Mouse (Mus musculus) liver, embryonic 11.5 days (tissue): ENCODE results near the gene Ahcy. TPM values are rescaled to one million over a fixed set of nuclear protein-coding genes. Genes with fewer than 3 reads are reported as not detected.
"Not testable (repeated sequence)": the region's sequence is repeated elsewhere in the genome, so short reads cannot be mapped to it uniquely, and the experiment has no call there.

Source experiments
- ATAC-seq: fragments of 200-750 bp; cut with Nextera tagmentation; replicated peaks from 2 replicates; pipeline ENCODE4 v1.8.0; 2017; ENCODE audit warnings: moderate number of reproducible peaks, mild to moderate bottlenecking, moderate TSS enrichment, moderate library complexity; ENCODE audit not compliant: low FRiP score
- DNase-seq: peaks from one replicate; pipeline ENCODE4 v3.0.0-alpha.2; 2017; ENCODE audit warnings: low spot score
- H3K27ac ChIP-seq: fragments of 300-500 bp; sonication (generic); 2 replicates; pipeline ENCODE4 v1.5.1; 2014; ENCODE audit warnings: mild to moderate bottlenecking, low read depth, low read length, control low read depth
- H3K27me3 ChIP-seq: fragments of 300-500 bp; sonication (generic); replicated peaks from 2 replicates; pipeline ENCODE4 v1.6.1; 2014; ENCODE audit warnings: low read length, mixed read lengths; ENCODE audit not compliant: control insufficient read depth, insufficient read depth
- H3K36me3 ChIP-seq: fragments of 300-500 bp; sonication (generic); 2 replicates; pipeline ENCODE4 v1.6.1; 2014; ENCODE audit warnings: mild to moderate bottlenecking, low read length, moderate library complexity, mixed read lengths; ENCODE audit not compliant: control insufficient read depth, insufficient read depth
- H3K4me1 ChIP-seq: fragments of 300-500 bp; sonication (generic); replicated peaks from 2 replicates; pipeline ENCODE4 v1.6.1; 2014; ENCODE audit warnings: low read length, mixed read lengths; ENCODE audit not compliant: control insufficient read depth, insufficient read depth
- H3K4me2 ChIP-seq: fragments of 300-500 bp; sonication (generic); 2 replicates; pipeline ENCODE4 v1.6.1; 2014; ENCODE audit warnings: mild to moderate bottlenecking, control low read depth, moderate library complexity
- H3K4me3 ChIP-seq: fragments of 300-500 bp; sonication (generic); 2 replicates; pipeline ENCODE4 v1.5.1; 2014; ENCODE audit warnings: low read depth, low read length, control low read depth
- H3K9ac ChIP-seq: fragments of 300-500 bp; sonication (generic); 2 replicates; pipeline ENCODE4 v1.6.1; 2014; ENCODE audit warnings: low read depth, low read length, control low read depth
- H3K9me3 ChIP-seq: fragments of 300-500 bp; sonication (generic); 2 replicates; pipeline ENCODE4 v1.6.1; 2016; ENCODE audit warnings: low read length, inconsistent platforms, mixed read lengths; ENCODE audit not compliant: control insufficient read depth
- WGBS: fragments of 180-500 bp; shearing (Covaris S2); extraction: QIAGEN DNeasy Blood & Tissue Kit; methylation state at CpG from one replicate; pipeline ENCODE4 v1.1.7; 2014; 5-methylcytosine and 5-hydroxymethylcytosine counted together
- polyA plus RNA-seq: library from polyadenylated mRNA; unstranded; fragments of >200 nt; fragmentation: Nextera tagmentation; extraction: Ambion mirVana; gene quantifications from 2 replicates; pipeline ENCODE4 v1.2.1, GENCODE M21; 2014

Ahcy gene
- polyA plus RNA-seq, 1 experiment from 2014 or later: 107 TPM

GRCm38 (mm10) chr2:155047452-155048178, 26.7 kb downstream of the Ahcy start:
- no peak overlapping the region for H3K9ac ChIP-seq
- ATAC-seq: no peak
- no peak for DNase-seq

GRCm38 (mm10) chr2:155046803-155047202, 27.5 kb downstream of the Ahcy start:
- Histone ChIP-seq H3K4me1 (peaks cover 11% of the 10 kb centered on the region), H3K4me2 (no peak overlapping the region), H3K9me3 (no peaks in the 10 kb centered on the region), H3K27me3 (no peaks in the 10 kb centered on the region), H3K27ac (no peak overlapping the region), H3K36me3 (no peaks in the 10 kb centered on the region), H3K9ac (no peak overlapping the region), H3K4me3 (no peak overlapping the region)
- 78% methylated on average over 2 of the region's 2 CpGs for WGBS
- ATAC-seq (no peak), DNase-seq (no peak)

More at GRCm38 (mm10) chr2:155047452-155048178, 26.7 kb downstream of the Ahcy start:
- Histone ChIP-seq H3K9me3 (no peaks in the 10 kb centered on the region), H3K27ac (no peak overlapping the region), H3K27me3 (no peaks in the 10 kb centered on the region), H3K4me1 (peaks cover 18% of the 10 kb centered on the region), H3K4me3 (no peak overlapping the region), H3K4me2 (no peak overlapping the region), H3K36me3 (no peaks in the 10 kb centered on the region)
- 59% methylated on average over 7 of the region's 7 CpGs for WGBS

DNA sequence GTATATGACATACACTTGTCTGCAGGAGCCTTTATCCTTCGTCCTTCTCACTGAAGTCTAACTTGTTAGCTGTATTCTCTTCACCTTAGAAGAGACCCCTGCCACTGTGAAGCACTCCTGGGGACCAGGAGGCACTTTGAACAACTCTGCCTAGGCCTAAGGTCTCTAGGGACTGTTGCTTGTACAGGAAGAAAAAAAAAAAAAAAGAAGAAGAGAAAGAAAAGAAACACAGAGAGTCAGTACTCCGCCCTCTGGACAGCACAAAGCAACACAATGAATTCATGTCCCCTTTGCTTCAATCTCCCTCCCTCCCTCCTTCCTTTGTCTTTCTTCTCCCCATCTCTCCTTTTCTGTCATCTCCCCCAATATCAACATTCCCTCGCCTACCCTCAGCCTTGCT, 29.2 kb downstream of the Ahcy start:
- Histone ChIP-seq H3K27ac (no peak overlapping the region), H3K9me3 (no peaks in the 10 kb centered on the region), H3K4me1 (peaks cover 2% of the 10 kb centered on the region), H3K27me3 (no peaks in the 10 kb centered on the region), H3K36me3 (no peaks in the 10 kb centered on the region), H3K4me3 (no peak overlapping the region), H3K9ac (no peak overlapping the region), H3K4me2 (no peak overlapping the region)
- 75% methylated on average over 3 of the region's 3 CpGs for WGBS
- DNase-seq (no peak), ATAC-seq (no peak)

- H3K27me3 ChIP-seq: no peaks in the 10 kb centered on the region
- no peak overlapping the region for H3K9ac ChIP-seq
- H3K9me3 ChIP-seq: no peaks in the 10 kb centered on the region
- WGBS: 62% methylated on average over 3 of the region's 3 CpGs
- no peak overlapping the region for H3K27ac ChIP-seq
- H3K4me2 ChIP-seq: no peak overlapping the region
- no peak for DNase-seq
- ATAC-seq: no peak
- no peaks in the 10 kb centered on the region for H3K4me1 ChIP-seq
- H3K36me3 ChIP-seq: no peaks in the 10 kb centered on the region
- no peak overlapping the region for H3K4me3 ChIP-seq
These were observed 29.8 kb downstream of the Ahcy start for GRCm38 (mm10) chr2:155044542-155044941.

DNA sequence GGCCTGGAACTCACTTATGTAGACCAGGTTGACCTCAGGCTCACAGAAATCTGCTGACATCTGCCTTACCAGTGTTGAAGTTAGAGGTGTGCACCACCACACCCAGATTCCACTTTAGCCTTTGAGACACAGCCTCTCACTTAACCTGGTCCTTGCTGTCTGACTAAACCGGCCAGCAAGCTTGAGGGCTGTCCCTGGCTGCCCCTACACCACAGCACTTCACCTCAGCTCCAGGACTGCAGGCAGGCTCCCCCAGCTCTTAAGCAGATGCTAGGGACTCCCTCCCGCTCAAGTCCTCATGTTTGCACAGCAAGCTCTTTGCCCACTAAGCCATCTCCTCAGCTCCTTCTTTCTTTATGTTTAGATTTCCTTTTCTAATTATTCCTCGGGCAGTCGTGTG, 34.3 kb downstream of the Ahcy start:
- WGBS: 70% methylated on average over 4 of the region's 4 CpGs
- ATAC-seq: no peak

GRCm38 (mm10) chr2:155032938-155033710, 41.2 kb downstream of the Ahcy start:
- Histone ChIP-seq H3K9ac (no peak overlapping the region), H3K4me1 (0 out of 2 replicates have a peak, but pooled peaks cover 2% of the 10 kb centered on the region), H3K9me3 (no peaks in the 10 kb centered on the region), H3K4me2 (no peak overlapping the region; the same call in 1 of the 2 replicates), H3K4me3 (no peak overlapping the region), H3K27me3 (peaks cover 4% of the 10 kb centered on the region; the same call in 1 of the 2 replicates), H3K27ac (no peak overlapping the region), H3K36me3 (no peaks in the 10 kb centered on the region)
- 36% methylated on average over 19 of the region's 19 CpGs for WGBS
- ATAC-seq (no peak), DNase-seq (no peak)

More for the DNA sequence above, 34.3 kb downstream of the Ahcy start:
- no peaks in the 10 kb centered on the region for H3K27me3 ChIP-seq
- DNase-seq: no peak
- no peaks in the 10 kb centered on the region for H3K36me3 ChIP-seq
- H3K4me3 ChIP-seq: no peak overlapping the region
- H3K27ac ChIP-seq: no peak overlapping the region
- H3K4me1 ChIP-seq: no peaks in the 10 kb centered on the region
- H3K9ac ChIP-seq: no peak overlapping the region
- no peaks in the 10 kb centered on the region for H3K9me3 ChIP-seq
- H3K4me2 ChIP-seq: no peak overlapping the region

- H3K36me3 ChIP-seq: no peaks in the 10 kb centered on the region
- no peak overlapping the region for H3K4me3 ChIP-seq
- H3K27ac ChIP-seq: no peak overlapping the region
- ATAC-seq (no peak), DNase-seq (no peak)
- H3K27me3 ChIP-seq: peaks cover 4% of the 10 kb centered on the region; the same call in 1 of the 2 replicates
- no peak overlapping the region for H3K9ac ChIP-seq
- 0 out of 2 replicates have a peak, but pooled peaks cover 2% of the 10 kb centered on the region for H3K4me1 ChIP-seq
- no peaks in the 10 kb centered on the region for H3K9me3 ChIP-seq
- WGBS: 67% methylated on average over 7 of the region's 7 CpGs
- no peak overlapping the region for H3K4me2 ChIP-seq
These were observed 43.5 kb downstream of the Ahcy start for GRCm38 (mm10) chr2:155030831-155031230.

DNA sequence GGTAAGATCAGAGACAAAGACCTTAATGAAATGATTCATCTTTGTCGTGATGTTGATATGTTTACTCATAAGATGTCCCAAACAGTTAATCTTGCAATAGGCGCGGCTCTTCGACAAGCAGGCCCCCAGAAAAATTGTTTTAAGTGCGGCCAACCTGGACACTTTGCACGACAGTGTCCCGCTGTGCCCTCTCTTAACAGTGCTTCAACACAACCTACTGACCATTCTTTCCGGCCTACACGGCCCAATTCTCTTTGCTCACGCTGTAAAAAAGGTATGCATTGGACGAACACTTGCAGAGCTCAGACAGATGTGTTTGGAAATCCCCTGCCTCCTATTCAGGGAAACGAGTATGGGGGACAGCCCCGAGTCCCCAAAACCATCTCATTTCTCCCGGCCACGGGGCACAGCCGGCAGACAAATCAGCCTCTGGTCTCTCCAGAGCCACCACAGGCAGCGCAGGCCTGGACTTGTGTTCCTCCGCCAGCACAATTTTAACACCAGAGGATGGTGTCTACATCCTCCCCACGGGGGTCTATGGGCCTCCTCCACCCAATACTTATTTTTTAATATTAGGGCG, 54.0 kb downstream of the Ahcy start:
- H3K4me3 ChIP-seq, H3K9ac ChIP-seq, H3K4me1 ChIP-seq, H3K27ac ChIP-seq, H3K4me2 ChIP-seq, H3K36me3 ChIP-seq, H3K27me3 ChIP-seq, ATAC-seq, H3K9me3 ChIP-seq, DNase-seq: not testable (repeated sequence)
- 38% methylated on average over 20 of the region's 20 CpGs for WGBS
